Mouse (Mus musculus) heart, postnatal 0 days (tissue): ENCODE results near the gene Asic2.

Source experiments
- CTCF ChIP-seq: IDR thresholded peaks from 2 replicates; pipeline ENCODE4 v1.5.1; 2016; ENCODE audit warnings: antibody characterized with exemption, control low read depth, low read depth
- EP300 ChIP-seq: IDR thresholded peaks from 2 replicates; pipeline ENCODE4 v1.6.1; 2016; ENCODE audit warnings: antibody characterized with exemption, low read depth

DNA sequence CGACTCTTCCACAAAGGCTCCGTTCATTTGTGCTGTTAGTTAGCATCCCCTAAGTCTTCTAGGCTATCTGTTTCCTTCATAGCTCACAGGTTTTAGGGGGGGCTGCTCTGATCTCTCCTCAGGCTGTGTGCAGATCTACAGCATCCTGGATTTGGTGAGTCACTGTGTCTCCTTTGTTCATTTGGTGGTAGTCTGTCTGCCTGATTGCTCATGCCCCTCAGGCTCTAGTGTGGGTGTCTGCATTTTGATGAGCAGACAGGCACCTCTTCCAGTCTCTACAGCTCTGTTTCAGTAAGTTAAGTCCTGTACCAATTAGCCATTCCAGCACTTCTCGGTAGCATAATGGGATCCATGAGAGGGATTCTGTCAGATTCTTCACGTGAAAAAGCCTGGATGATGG, 129.8 kb downstream of the Asic2 start:
- TF ChIP-seq CTCF (no peak), EP300 (no peak)
